Mouse (Mus musculus) midbrain, embryonic 15.5 days (tissue): Measurements from ENCODE around the gene Armc3. TPM values are rescaled to one million over a fixed set of nuclear protein-coding genes. Genes with fewer than 3 reads are reported as not detected.

Source experiments
- ATAC-seq: fragments of 200-750 bp; cut with Nextera tagmentation; replicated peaks from 2 replicates; pipeline ENCODE4 v1.8.0; 2017; ENCODE audit warnings: moderate TSS enrichment
- H3K27ac ChIP-seq: fragments of 300-500 bp; sonication (generic); 2 replicates; pipeline ENCODE4 v1.5.1; 2015; ENCODE audit warnings: mild to moderate bottlenecking, inconsistent platforms
- H3K27me3 ChIP-seq: fragments of 300-500 bp; sonication (generic); replicated peaks from 2 replicates; pipeline ENCODE4 v1.6.1; 2015; ENCODE audit warnings: inconsistent platforms
- H3K36me3 ChIP-seq: fragments of 300-500 bp; sonication (generic); replicated peaks from 2 replicates; pipeline ENCODE4 v1.6.1; 2015; ENCODE audit warnings: inconsistent platforms
- H3K4me1 ChIP-seq: fragments of 300-500 bp; sonication (generic); 2 replicates; pipeline ENCODE4 v1.6.1; 2015; ENCODE audit warnings: inconsistent platforms
- H3K4me2 ChIP-seq: fragments of 300-500 bp; sonication (generic); 2 replicates; pipeline ENCODE4 v1.6.1; 2015; ENCODE audit warnings: inconsistent platforms, mild to moderate bottlenecking, moderate library complexity
- H3K4me3 ChIP-seq: fragments of 300-500 bp; sonication (generic); 2 replicates; pipeline ENCODE4 v1.5.1; 2015; ENCODE audit warnings: mild to moderate bottlenecking, inconsistent platforms
- H3K9ac ChIP-seq: fragments of 300-500 bp; sonication (generic); 2 replicates; pipeline ENCODE4 v1.6.1; 2015; ENCODE audit warnings: mild to moderate bottlenecking, inconsistent platforms
- H3K9me3 ChIP-seq: fragments of 300-500 bp; sonication (generic); 2 replicates; pipeline ENCODE4 v1.6.1; 2016; ENCODE audit warnings: inconsistent platforms
- WGBS: fragments of 180-500 bp; shearing (Covaris S2); methylation state at CpG from one replicate; pipeline ENCODE4 v1.1.7; 2015; ENCODE audit warnings: mixed read lengths; 5-methylcytosine and 5-hydroxymethylcytosine counted together
- polyA plus RNA-seq: library from polyadenylated mRNA; unstranded; fragments of >200 nt; fragmentation: Nextera tagmentation; extraction: Ambion mirVana; gene quantifications from 2 replicates; pipeline ENCODE4 v1.2.1, GENCODE M21; 2015

Armc3 gene
- 1.3 and 1.7 TPM in 2 replicates for polyA plus RNA-seq

- WGBS = 15% methylated on average over 24 of the region's 24 CpGs
- ATAC-seq = peak; percentile 99
- H3K4me3 ChIP-seq = peak within 1 kb of the TSS; percentile 43
- peak within 1 kb of the TSS; percentile 70 for H3K27ac ChIP-seq
- H3K27me3 ChIP-seq = no peaks in the 10 kb centered on the region
- H3K36me3 ChIP-seq = no peaks in the 10 kb centered on the region
- peak within 1 kb of the TSS; percentile 84 for H3K4me2 ChIP-seq
- no peaks in the 10 kb centered on the region for H3K9me3 ChIP-seq
- H3K9ac ChIP-seq = peak within 1 kb of the TSS; percentile 38
- peaks cover 10% of the 10 kb centered on the region for H3K4me1 ChIP-seq
Observed at GRCm38 (mm10) chr2:19198452-19199365, at the start of gene Armc3. Gene Armc3 (plus strand): TSS chr2:19199302.

GRCm38 (mm10) chr2:19152687-19153086 lies 46.4 kb upstream of the Armc3 start:
- Histone ChIP-seq H3K36me3 (no peaks in the 10 kb centered on the region), H3K4me3 (no peak overlapping the region), H3K27ac (no peak overlapping the region), H3K27me3 (no peaks in the 10 kb centered on the region), H3K9ac (no peak overlapping the region), H3K4me2 (no peak overlapping the region), H3K4me1 (no peaks in the 10 kb centered on the region), H3K9me3 (no peaks in the 10 kb centered on the region)
- ATAC-seq = no peak
- 69% methylated on average over 1 of the region's 1 CpGs for WGBS

GRCm38 (mm10) chr2:19156176-19156575 lies 42.9 kb upstream of the Armc3 start:
- Histone ChIP-seq H3K9me3 (no peaks in the 10 kb centered on the region), H3K4me3 (no peak overlapping the region), H3K36me3 (no peaks in the 10 kb centered on the region), H3K27me3 (no peaks in the 10 kb centered on the region), H3K4me2 (no peak overlapping the region), H3K27ac (no peak overlapping the region), H3K4me1 (no peaks in the 10 kb centered on the region), H3K9ac (no peak overlapping the region)
- no peak; the same call in 1 of the 2 replicates for ATAC-seq
- WGBS = 75% methylated on average over 4 of the region's 4 CpGs

- H3K36me3 ChIP-seq = no peaks in the 10 kb centered on the region
- ATAC-seq = no peak
- no peaks in the 10 kb centered on the region for H3K4me1 ChIP-seq
- H3K4me2 ChIP-seq = no peak overlapping the region
- H3K27ac ChIP-seq = no peak overlapping the region
- H3K9me3 ChIP-seq = no peaks in the 10 kb centered on the region
- H3K4me3 ChIP-seq = no peak overlapping the region
- WGBS = 59% methylated on average over 5 of the region's 5 CpGs
- H3K9ac ChIP-seq = no peak overlapping the region
- H3K27me3 ChIP-seq = no peaks in the 10 kb centered on the region
Observed at GRCm38 (mm10) chr2:19159539-19159938, 39.6 kb upstream of the Armc3 start.

GRCm38 (mm10) chr2:19160368-19161114 lies 38.6 kb upstream of the Armc3 start:
- no peak overlapping the region for H3K27ac ChIP-seq
- no peak overlapping the region for H3K4me2 ChIP-seq
- H3K36me3 ChIP-seq = no peaks in the 10 kb centered on the region
- 18% methylated on average over 8 of the region's 8 CpGs for WGBS
- no peak overlapping the region for H3K9ac ChIP-seq
- no peak for ATAC-seq
- no peak overlapping the region for H3K4me3 ChIP-seq
- H3K27me3 ChIP-seq = no peaks in the 10 kb centered on the region
- H3K9me3 ChIP-seq = no peaks in the 10 kb centered on the region
- no peaks in the 10 kb centered on the region for H3K4me1 ChIP-seq

GRCm38 (mm10) chr2:19164234-19164633 lies 34.9 kb upstream of the Armc3 start:
- Histone ChIP-seq H3K27me3 (no peaks in the 10 kb centered on the region), H3K9me3 (no peaks in the 10 kb centered on the region), H3K4me2 (no peak overlapping the region), H3K27ac (no peak overlapping the region), H3K9ac (no peak overlapping the region), H3K4me3 (no peak overlapping the region), H3K36me3 (no peaks in the 10 kb centered on the region), H3K4me1 (no peaks in the 10 kb centered on the region)
- WGBS = 52% methylated on average over 1 of the region's 1 CpGs
- peak; percentile 54; the same call in 1 of the 2 replicates for ATAC-seq

GRCm38 (mm10) chr2:19176827-19177236 lies 22.3 kb upstream of the Armc3 start:
- 0 out of 2 replicates have a peak, but pooled peaks cover 4% of the 10 kb centered on the region for H3K4me1 ChIP-seq
- no peak overlapping the region for H3K4me3 ChIP-seq
- H3K27ac ChIP-seq = no peak overlapping the region
- no peak overlapping the region for H3K4me2 ChIP-seq
- peak; percentile 73; the same call in 1 of the 2 replicates for ATAC-seq
- 8% methylated on average over 1 of the region's 1 CpGs for WGBS
- no peaks in the 10 kb centered on the region for H3K9me3 ChIP-seq
- H3K9ac ChIP-seq = no peak overlapping the region
- no peaks in the 10 kb centered on the region for H3K36me3 ChIP-seq
- no peaks in the 10 kb centered on the region for H3K27me3 ChIP-seq

GRCm38 (mm10) chr2:19199366-19199853 lies 308 bp downstream of the Armc3 start:
- peak; percentile 68 for ATAC-seq
- H3K9me3 ChIP-seq = no peaks in the 10 kb centered on the region
- no peaks in the 10 kb centered on the region for H3K36me3 ChIP-seq
- 27% methylated on average over 13 of the region's 13 CpGs for WGBS
- peak overlapping the region; percentile 52; the same call in 1 of the 2 replicates for H3K27ac ChIP-seq
- peak overlapping the region; percentile 84 for H3K4me2 ChIP-seq
- H3K4me3 ChIP-seq = peak overlapping the region; percentile 43
- peak overlapping the region; percentile 38; the same call in 1 of the 2 replicates for H3K9ac ChIP-seq
- no peaks in the 10 kb centered on the region for H3K27me3 ChIP-seq
- H3K4me1 ChIP-seq = peaks cover 10% of the 10 kb centered on the region

GRCm38 (mm10) chr2:19200112-19200511 lies 1.0 kb downstream of the Armc3 start:
- no peak overlapping the region for H3K27ac ChIP-seq
- no peak overlapping the region for H3K4me3 ChIP-seq
- H3K9ac ChIP-seq = no peak overlapping the region
- H3K9me3 ChIP-seq = no peaks in the 10 kb centered on the region
- ATAC-seq = no peak
- 82% methylated on average over 1 of the region's 1 CpGs for WGBS
- no peak overlapping the region for H3K4me2 ChIP-seq
- peaks cover 10% of the 10 kb centered on the region for H3K4me1 ChIP-seq
- no peaks in the 10 kb centered on the region for H3K36me3 ChIP-seq
- H3K27me3 ChIP-seq = no peaks in the 10 kb centered on the region

GRCm38 (mm10) chr2:19201682-19202081 lies 2.6 kb downstream of the Armc3 start:
- H3K27ac ChIP-seq = no peak overlapping the region
- ATAC-seq = no peak
- H3K4me3 ChIP-seq = no peak overlapping the region
- H3K9ac ChIP-seq = no peak overlapping the region
- H3K36me3 ChIP-seq = no peaks in the 10 kb centered on the region
- peaks cover 10% of the 10 kb centered on the region for H3K4me1 ChIP-seq
- no peak overlapping the region for H3K4me2 ChIP-seq
- no peaks in the 10 kb centered on the region for H3K9me3 ChIP-seq
- H3K27me3 ChIP-seq = no peaks in the 10 kb centered on the region
- 91% methylated on average over 2 of the region's 2 CpGs for WGBS

- Histone ChIP-seq H3K9me3 (no peaks in the 10 kb centered on the region), H3K4me1 (no peaks in the 10 kb centered on the region), H3K4me2 (no peak overlapping the region), H3K27ac (no peak overlapping the region), H3K4me3 (no peak overlapping the region), H3K9ac (no peak overlapping the region), H3K27me3 (no peaks in the 10 kb centered on the region), H3K36me3 (no peaks in the 10 kb centered on the region)
- no peak for ATAC-seq
- WGBS = 80% methylated on average over 5 of the region's 5 CpGs
Observed at GRCm38 (mm10) chr2:19234305-19234704, 35.2 kb downstream of the Armc3 start.

- no peaks in the 10 kb centered on the region for H3K27me3 ChIP-seq
- H3K4me3 ChIP-seq = no peak overlapping the region
- 93% methylated on average over 2 of the region's 2 CpGs for WGBS
- H3K27ac ChIP-seq = no peak overlapping the region
- no peak overlapping the region for H3K4me2 ChIP-seq
- H3K9me3 ChIP-seq = no peaks in the 10 kb centered on the region
- H3K4me1 ChIP-seq = no peaks in the 10 kb centered on the region
- H3K9ac ChIP-seq = no peak overlapping the region
- H3K36me3 ChIP-seq = no peaks in the 10 kb centered on the region
- no peak for ATAC-seq
Observed at GRCm38 (mm10) chr2:19235193-19235592, 36.1 kb downstream of the Armc3 start.
